Mouse (Mus musculus): ENCODE measurements around the gene Gpr33.

DNA sequence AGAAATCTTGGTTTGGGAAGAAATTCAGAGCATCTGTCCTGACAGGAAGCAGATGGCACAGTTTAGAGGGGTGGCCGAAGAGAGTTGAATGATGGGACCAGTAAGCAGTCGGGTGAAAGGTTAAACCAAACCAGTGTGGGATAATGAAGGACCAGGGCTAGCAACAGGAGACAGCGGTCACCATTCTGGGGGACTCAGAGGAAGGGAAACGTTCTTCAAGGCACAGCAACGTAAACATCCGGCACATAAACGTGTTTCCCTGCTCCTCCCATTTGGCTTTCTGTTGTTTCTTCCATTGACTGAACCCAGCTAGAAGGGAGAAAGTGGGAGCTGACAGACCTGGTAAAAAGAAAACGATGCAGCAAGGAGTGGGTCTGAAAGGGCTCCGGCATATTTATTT, 14.6 kb downstream of the Gpr33 start:
- TF ChIP-seq CTCF (IDR thresholded peaks at IDR 0.05; ENCODE audit: borderline replicate concordance, insufficient read depth, low read length) (no peak), POLR2A (IDR thresholded peaks at IDR 0.05; ENCODE audit: low read depth, low read length) (no peak)

Data from embryonic fibroblast, embryonic 13.5 days (primary cell).